Mouse (Mus musculus): ENCODE data around the gene Fat1.

GRCm38 (mm10) chr8:44924995-44925394, 10.3 kb upstream of the Fat1 start:
- TF ChIP-seq POLR2A (IDR thresholded peaks at IDR 0.05; ENCODE audit: control insufficient read depth, low read depth, low read length) (no peak), CTCF (IDR thresholded peaks at IDR 0.05; ENCODE audit: control insufficient read depth, insufficient read depth, insufficient replicate concordance, low read depth, low read length) (no peak)

Data from testis, adult 2 months (tissue).